Mouse (Mus musculus) megakaryocyte, embryonic 14.5 days (primary cell): ENCODE results near the gene Cyp26a1. TPM values are rescaled to one million over a fixed set of nuclear protein-coding genes. Genes with fewer than 3 reads are reported as not detected.

ENCODE experiments used
- H3K27me3 ChIP-seq: replicated peaks from 2 replicates; pipeline ENCODE3; 2012; ENCODE audit warnings: inconsistent platforms
- H3K36me3 ChIP-seq: replicated peaks from 2 replicates; pipeline ENCODE3; 2012; ENCODE audit warnings: low read length, inconsistent platforms, mixed read lengths
- H3K4me1 ChIP-seq: 2 replicates; pipeline ENCODE4 v1.6.1; 2012; ENCODE audit warnings: inconsistent platforms
- H3K4me3 ChIP-seq: replicated peaks from 2 replicates; pipeline ENCODE3; 2012; ENCODE audit warnings: moderate library complexity, mild to moderate bottlenecking, inconsistent platforms
- H3K9me3 ChIP-seq: 2 replicates; pipeline ENCODE4 v1.6.1; 2012; ENCODE audit warnings: inconsistent platforms
- FLI1 ChIP-seq: IDR thresholded peaks from 2 replicates; pipeline ENCODE4 v1.6.1; 2012; ENCODE audit warnings: low read length, inconsistent platforms, mixed read lengths
- GATA1 ChIP-seq: IDR thresholded peaks from 3 replicates; pipeline ENCODE4 v1.6.1; 2012; ENCODE audit warnings: mixed read lengths, low read length, inconsistent platforms, borderline replicate concordance
- polyA plus RNA-seq: library from polyadenylated mRNA; stranded (reverse); fragments of >175 nt; gene quantifications from 2 replicates; pipeline ENCODE4 v1.2.3, GENCODE M21; 2012; ENCODE audit warnings: low replicate concordance; ENCODE audit not compliant: insufficient read depth

Cyp26a1 gene
- polyA plus RNA-seq, 1 experiment: 1.3 TPM

- Histone ChIP-seq H3K27me3 (peaks cover 17% of the 10 kb centered on the region), H3K9me3 (no peaks in the 10 kb centered on the region), H3K36me3 (no peaks in the 10 kb centered on the region), H3K4me1 (peaks cover 17% of the 10 kb centered on the region), H3K4me3 (no peak overlapping the region)
- TF ChIP-seq GATA1: no peak
- no peak for TF ChIP-seq FLI1
These were observed 21.6 kb downstream of the Cyp26a1 start for GRCm38 (mm10) chr19:37719166-37719565.

- Histone ChIP-seq H3K27me3 (peaks cover 14% of the 10 kb centered on the region), H3K4me1 (peaks cover under 1% of the 10 kb centered on the region; the same call in 1 of the 2 replicates), H3K4me3 (no peak overlapping the region), H3K9me3 (peaks cover 6% of the 10 kb centered on the region; the same call in 1 of the 2 replicates), H3K36me3 (no peaks in the 10 kb centered on the region)
- TF ChIP-seq FLI1 (no peak), GATA1 (no peak)
These were observed 27.0 kb downstream of the Cyp26a1 start for GRCm38 (mm10) chr19:37724591-37724990.

DNA sequence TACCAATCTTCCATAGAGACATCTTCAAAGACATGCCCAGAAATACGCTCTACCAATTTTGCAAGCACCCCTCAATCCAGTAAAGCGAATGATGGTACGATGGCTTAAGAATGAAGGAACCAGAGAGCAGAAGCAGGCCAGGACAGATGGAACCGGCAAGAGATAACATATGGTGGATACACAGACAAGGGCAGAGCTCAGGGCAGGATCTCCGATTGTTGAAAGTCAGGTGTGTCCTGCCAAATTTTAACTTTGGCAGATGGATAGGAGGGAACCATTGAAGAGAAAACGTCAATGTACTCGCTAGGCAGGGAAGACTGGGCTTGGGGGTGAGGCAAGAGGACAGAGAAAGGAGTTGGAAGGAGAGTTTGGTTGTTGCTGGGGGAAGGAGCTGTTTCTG is 29.0 kb downstream of the Cyp26a1 start:
- no peak for TF ChIP-seq GATA1
- TF ChIP-seq FLI1: no peak
- Histone ChIP-seq H3K4me1 (no peaks in the 10 kb centered on the region), H3K4me3 (no peak overlapping the region), H3K9me3 (peaks cover 12% of the 10 kb centered on the region), H3K27me3 (peaks cover 14% of the 10 kb centered on the region), H3K36me3 (no peaks in the 10 kb centered on the region)

GRCm38 (mm10) chr19:37727366-37727765 is 29.8 kb downstream of the Cyp26a1 start:
- Histone ChIP-seq H3K4me1 (no peaks in the 10 kb centered on the region), H3K4me3 (no peak overlapping the region), H3K36me3 (no peaks in the 10 kb centered on the region), H3K27me3 (peaks cover 14% of the 10 kb centered on the region), H3K9me3 (peaks cover 12% of the 10 kb centered on the region)
- TF ChIP-seq GATA1 (no peak), FLI1 (no peak)

DNA sequence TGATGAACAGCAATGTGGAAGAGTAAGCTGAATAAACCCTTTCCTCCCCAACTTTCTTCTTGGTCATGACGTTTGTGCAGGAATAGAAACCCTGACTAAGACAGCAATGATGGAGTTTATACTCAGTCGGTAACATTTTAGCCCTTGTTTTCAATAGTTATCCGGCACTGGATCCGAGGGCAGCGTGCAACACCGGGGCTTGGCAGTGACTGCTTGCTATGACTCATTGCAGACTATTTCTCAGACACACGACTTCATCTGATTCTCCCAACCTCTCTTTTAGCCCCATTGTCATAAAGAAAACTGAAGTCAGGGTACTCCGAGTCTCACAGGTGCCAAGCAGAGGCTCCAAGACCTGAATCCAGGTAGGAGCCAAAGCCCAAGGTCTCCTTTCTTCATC is 37.8 kb downstream of the Cyp26a1 start:
- Histone ChIP-seq H3K36me3 (no peaks in the 10 kb centered on the region), H3K4me3 (no peak overlapping the region), H3K4me1 (0 out of 2 replicates have a peak, but pooled peaks cover 6% of the 10 kb centered on the region), H3K27me3 (peaks cover 3% of the 10 kb centered on the region), H3K9me3 (peaks cover 6% of the 10 kb centered on the region)
- no peak for TF ChIP-seq FLI1

- Histone ChIP-seq H3K36me3 (no peaks in the 10 kb centered on the region), H3K4me3 (no peak overlapping the region), H3K9me3 (no peaks in the 10 kb centered on the region), H3K27me3 (peaks cover 9% of the 10 kb centered on the region), H3K4me1 (0 out of 2 replicates have a peak, but pooled peaks cover 6% of the 10 kb centered on the region)
- TF ChIP-seq GATA1: no peak
- TF ChIP-seq FLI1: no peak
These were observed 41.0 kb downstream of the Cyp26a1 start for GRCm38 (mm10) chr19:37738575-37738974.

- no peaks in the 10 kb centered on the region for H3K9me3 ChIP-seq
- H3K27me3 ChIP-seq: peaks cover 10% of the 10 kb centered on the region
- 0 out of 2 replicates have a peak, but pooled peaks cover 6% of the 10 kb centered on the region for H3K4me1 ChIP-seq
- no peak overlapping the region for H3K4me3 ChIP-seq
- no peaks in the 10 kb centered on the region for H3K36me3 ChIP-seq
- no peak for TF ChIP-seq GATA1
- no peak for TF ChIP-seq FLI1
These were observed 42.4 kb downstream of the Cyp26a1 start for GRCm38 (mm10) chr19:37740043-37740442.

Other genes with a start within 250 kb of the Cyp26a1 start
- gene Exoc6, start 147.4 kb upstream of the Cyp26a1 start, polyA plus RNA-seq: 6.6 and 14.1 TPM in 2 replicates
- 2.0 TPM in 1 of 2 replicates, not detected in the other for gene Cyp26c1, start 12.2 kb upstream of the Cyp26a1 start, polyA plus RNA-seq